ENCODE assay signal across 13 mouse cellular contexts in genomic region chr12:25192216-25192615, GRCm38 (mm10).
"Had no signal": no experiment of that assay in that cellular context is flagged by ENCODE, and none has a peak within 500 bp of the region (broad histone marks: within the 10 kb centered on the region; RNA-seq: fewer than 3 reads in every experiment).

No protein-coding gene starts in this region.

- H3K36me3 ChIP-seq: limb, embryonic 13.5 days; midbrain, embryonic 10.5 days; neural tube, embryonic 13.5 days had no signal

- H3K27me3 ChIP-seq: limb, embryonic 13.5 days; neural tube, embryonic 13.5 days had no signal

- H3K4me1 ChIP-seq: neural tube, embryonic 13.5 days had no signal

- DNase-seq: kidney, adult 11 months; kidney, adult 9 months; kidney, postnatal 36 days; layer of hippocampus, adult 9-11 months; lung, adult 18-20 months; midbrain, embryonic 14.5 days; right cerebral cortex, adult 18-20 months; right cerebral cortex, postnatal 25 days had no signal

- H3K9ac ChIP-seq: limb, embryonic 13.5 days; liver, embryonic 14.5 days; neural tube, embryonic 13.5 days had no signal

- H3K4me2 ChIP-seq: limb, embryonic 13.5 days; neural tube, embryonic 13.5 days had no signal

- H3K9me3 ChIP-seq: limb, embryonic 13.5 days; midbrain, embryonic 10.5 days; neural tube, embryonic 13.5 days had no signal

- H3K4me3 ChIP-seq: limb, embryonic 13.5 days; midbrain, embryonic 10.5 days; neural tube, embryonic 13.5 days had no signal

- H3K27ac ChIP-seq: kidney, postnatal 0 days; limb, embryonic 13.5 days; liver, embryonic 14.5 days; midbrain, embryonic 10.5 days; neural tube, embryonic 13.5 days had no signal
